Mouse (Mus musculus) left cerebral cortex, postnatal 25 days (tissue): Measurements from ENCODE around the gene Npepps. TPM values are rescaled to one million over a fixed set of nuclear protein-coding genes. Genes with fewer than 3 reads are reported as not detected.
"Not testable (repeated sequence)": the region's sequence is repeated elsewhere in the genome, so short reads cannot be mapped to it uniquely, and the experiment has no call there.

Experiments
- DNase-seq, 2 experiments: peaks; one replicate each; pipeline ENCODE4 v3.0.0; 2022; ENCODE audit warnings: low spot score in 2 of 2, mixed read lengths in 1 of 2
- intact Hi-C: fragments of 180-260 bp; cut with DNase I; formaldehyde crosslinking; loops from one replicate; pipeline ENCODE4 v1.15.1; 2025
- total RNA-seq, 2 experiments: library from RNA; stranded (reverse); gene quantifications; 2 replicates each; pipeline ENCODE4 v1.2.3; 2021

The Npepps gene
- total RNA-seq, 2 experiments from 2014 or later: 133 to 134 TPM

GRCm38 (mm10) chr11:97270004-97270403 is 10.4 kb downstream of the Npepps start:
- DNase-seq, intact Hi-C loops: not testable (repeated sequence)

GRCm38 (mm10) chr11:97266544-97266943 is 13.9 kb downstream of the Npepps start:
- DNase-seq, intact Hi-C loops: not testable (repeated sequence)

- intact Hi-C loops, DNase-seq: not testable (repeated sequence)
Measured at GRCm38 (mm10) chr11:97249649-97250048, 30.8 kb downstream of the Npepps start.

- no peak for DNase-seq
- intact Hi-C loops: no loop called here
Measured at GRCm38 (mm10) chr11:97246510-97247159, 33.8 kb downstream of the Npepps start.

- peak in 1 of 2 experiments; percentile 57 for DNase-seq
- intact Hi-C loops: loop anchor here (5.0 kb wide), 1 partner anchor 71 kb away; no protein-coding TSS in a partner anchor
Measured at GRCm38 (mm10) chr11:97241321-97241720, 39.1 kb downstream of the Npepps start.

- intact Hi-C loops: no loop called here
Measured at GRCm38 (mm10) chr11:97237976-97238375, 42.5 kb downstream of the Npepps start.

GRCm38 (mm10) chr11:97232436-97232835 is 48.0 kb downstream of the Npepps start:
- no peak for DNase-seq
- intact Hi-C loops: no loop called here

More at GRCm38 (mm10) chr11:97237976-97238375, 42.5 kb downstream of the Npepps start:
- DNase-seq: no peak

- intact Hi-C loops: no loop called here
- no peak for DNase-seq
Measured at GRCm38 (mm10) chr11:97229396-97229795, 51.0 kb downstream of the Npepps start.

- intact Hi-C loops: no loop called here
- no peak for DNase-seq
Measured at GRCm38 (mm10) chr11:97228985-97229384, 51.5 kb downstream of the Npepps start.

DNA sequence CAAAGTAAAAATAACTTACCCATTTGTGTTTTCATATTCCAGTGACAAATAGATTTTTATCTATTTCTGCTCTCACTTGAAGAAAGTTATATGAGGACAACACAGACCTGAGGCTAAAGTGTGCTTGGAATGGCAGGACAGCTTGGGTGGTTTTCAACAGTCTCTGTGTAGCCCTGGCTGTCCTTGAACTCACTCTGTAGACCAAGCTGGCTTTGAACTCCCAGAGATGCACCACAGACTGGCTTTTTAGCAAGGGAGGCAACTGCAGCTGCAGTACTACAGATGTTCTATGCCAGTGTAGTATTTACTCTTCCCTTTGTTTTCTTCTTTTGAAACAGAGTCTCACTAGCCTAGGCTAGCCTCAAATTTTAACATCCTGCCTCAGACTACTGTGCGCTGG is 54.3 kb downstream of the Npepps start:
- intact Hi-C loops: no loop called here
- DNase-seq: no peak

DNA sequence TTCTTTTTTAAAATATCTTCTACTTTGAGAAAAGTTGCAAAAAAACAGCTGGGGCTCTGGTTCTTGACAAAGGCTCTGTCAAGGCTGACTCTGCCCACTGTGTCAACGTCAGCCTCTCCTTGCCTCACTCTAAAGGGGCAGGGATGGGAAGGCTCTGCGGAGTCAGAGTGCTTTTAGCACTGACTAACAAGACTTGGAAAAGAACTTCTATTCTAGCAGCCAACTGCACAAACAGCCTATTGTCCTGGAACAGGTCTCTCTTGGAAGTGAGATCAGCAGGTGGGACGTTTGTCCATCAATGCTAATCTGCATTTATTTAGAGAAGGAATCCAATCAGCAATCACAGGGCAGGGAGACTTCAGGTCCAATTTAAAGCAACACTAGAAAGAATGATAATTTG is 57.0 kb downstream of the Npepps start:
- intact Hi-C loops: no loop called here
- DNase-seq: no peak

GRCm38 (mm10) chr11:97221611-97222010 is 58.8 kb downstream of the Npepps start:
- intact Hi-C loops: no loop called here
- no peak for DNase-seq

GRCm38 (mm10) chr11:97220211-97220610 is 60.2 kb downstream of the Npepps start:
- DNase-seq: peak in 1 of 2 experiments; percentile 74
- intact Hi-C loops: no loop called here

GRCm38 (mm10) chr11:97214411-97214810 is 66.0 kb downstream of the Npepps start:
- intact Hi-C loops: no loop called here
- no peak for DNase-seq

GRCm38 (mm10) chr11:97210728-97211400 is 69.6 kb downstream of the Npepps start:
- intact Hi-C loops: no loop called here
- DNase-seq: no peak

GRCm38 (mm10) chr11:97207011-97207422 is 73.4 kb downstream of the Npepps start:
- peak; percentile 53 to 89 for DNase-seq
- intact Hi-C loops: no loop called here

DNA sequence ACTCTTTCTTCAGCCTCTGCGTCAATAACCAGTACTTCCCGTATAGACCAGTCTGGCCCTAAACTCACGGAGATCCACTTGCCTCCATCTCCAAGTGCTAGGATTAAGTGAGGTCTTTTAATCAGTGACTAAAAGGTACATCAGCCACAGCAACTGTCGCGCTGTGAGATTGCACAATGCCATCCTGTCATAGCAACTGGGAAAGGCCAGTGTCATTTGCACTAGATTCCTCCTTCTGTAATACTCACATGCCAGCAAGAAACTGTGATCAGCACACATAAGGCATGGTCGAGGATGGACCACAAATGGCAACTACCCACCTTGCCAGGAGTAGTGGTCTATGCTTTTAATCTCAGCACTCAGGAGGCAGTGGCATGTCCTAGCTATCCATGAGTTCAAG is 80.9 kb downstream of the Npepps start:
- no peak for DNase-seq
- intact Hi-C loops: loop anchor here (5.0 kb wide), 1 partner anchor 113 kb away; no protein-coding TSS in a partner anchor

DNA sequence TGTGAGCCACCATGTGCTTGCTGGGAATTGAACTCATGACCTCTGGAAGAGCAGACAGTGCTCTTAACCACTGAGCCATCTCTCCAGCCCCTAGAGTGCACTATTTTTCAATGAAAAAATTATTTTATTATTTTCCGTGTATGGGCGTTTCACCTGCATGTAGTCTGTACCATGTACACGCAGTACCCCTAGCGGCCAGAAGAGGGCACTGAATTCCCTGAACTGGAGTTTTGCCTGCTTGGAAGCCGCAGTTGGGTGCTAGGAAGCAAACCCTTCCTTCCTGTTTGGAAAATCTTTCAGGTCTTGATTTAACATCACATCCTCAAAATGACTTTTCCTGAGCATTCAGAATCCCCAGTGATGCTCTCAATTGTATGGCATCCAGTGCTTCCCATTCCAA is 81.8 kb downstream of the Npepps start:
- DNase-seq: no peak
- intact Hi-C loops: loop anchor here (5.0 kb wide), 1 partner anchor 114 kb away; no protein-coding TSS in a partner anchor

DNA sequence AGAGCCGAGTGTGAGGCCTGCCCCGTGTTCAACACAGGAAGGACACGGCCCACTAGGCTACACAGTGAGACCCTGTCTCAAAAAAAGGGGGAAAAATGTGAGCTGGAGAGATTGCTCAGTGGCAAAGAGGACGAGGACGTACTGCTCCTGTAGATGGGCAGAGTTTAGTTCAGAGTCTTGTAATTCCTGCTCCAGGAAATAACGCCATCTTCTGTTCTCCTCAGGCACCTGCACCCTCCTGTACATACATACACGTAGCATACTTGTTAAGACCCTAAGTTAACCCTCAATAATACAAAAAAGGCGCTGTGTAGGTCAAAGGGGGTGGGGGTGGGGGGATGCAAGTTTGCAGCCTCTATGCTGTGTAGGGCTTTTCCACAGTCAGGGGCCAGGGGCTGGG is 83.4 kb downstream of the Npepps start:
- intact Hi-C loops: loop anchor here (5.0 kb wide), 1 partner anchor 115 kb away; no protein-coding TSS in a partner anchor
- DNase-seq: no peak

GRCm38 (mm10) chr11:97196541-97196940 is 83.9 kb downstream of the Npepps start:
- no peak for DNase-seq
- intact Hi-C loops: loop anchor here (5.0 kb wide), 1 partner anchor 116 kb away; no protein-coding TSS in a partner anchor

- intact Hi-C loops: no loop called here
- no peak for DNase-seq
Measured at GRCm38 (mm10) chr11:97192621-97192951, 87.9 kb downstream of the Npepps start.
